Mouse (Mus musculus) erythroblast, adult 5-6 weeks (primary cell): ENCODE results near the gene Rrp8. TPM values are rescaled to one million over a fixed set of nuclear protein-coding genes. Genes with fewer than 3 reads are reported as not detected.
A peak's percentile ranks its signal among the peaks of the same experiment; 100 is the strongest.
"Not testable (repeated sequence)": the region's sequence is repeated elsewhere in the genome, so short reads cannot be mapped to it uniquely, and the experiment has no call there.

Experiments
- ATAC-seq: replicated peaks from 2 replicates; pipeline ENCODE4 v1.8.0; 2016; ENCODE audit warnings: moderate number of reproducible peaks, mild to moderate bottlenecking, moderate TSS enrichment, inconsistent platforms; ENCODE audit not compliant: poor library complexity, low FRiP score, severe bottlenecking
- total RNA-seq, 2 experiments: library from RNA; stranded (forward) in 1 of 2; stranded (reverse) in 1 of 2; fragments of 150-400 nt in 1 of 2; fragments of 200-764, 138-1000 nt in 1 of 2; gene quantifications; 2 replicates each; pipeline versions ENCODE4 v1.2.3 to v1.2.4; 2015 to 2017; ENCODE audit warnings: low replicate concordance in 2 of 2

Rrp8 gene
- total RNA-seq, 2 experiments from 2014 or later, result 7.3 to 26.3 TPM

DNA sequence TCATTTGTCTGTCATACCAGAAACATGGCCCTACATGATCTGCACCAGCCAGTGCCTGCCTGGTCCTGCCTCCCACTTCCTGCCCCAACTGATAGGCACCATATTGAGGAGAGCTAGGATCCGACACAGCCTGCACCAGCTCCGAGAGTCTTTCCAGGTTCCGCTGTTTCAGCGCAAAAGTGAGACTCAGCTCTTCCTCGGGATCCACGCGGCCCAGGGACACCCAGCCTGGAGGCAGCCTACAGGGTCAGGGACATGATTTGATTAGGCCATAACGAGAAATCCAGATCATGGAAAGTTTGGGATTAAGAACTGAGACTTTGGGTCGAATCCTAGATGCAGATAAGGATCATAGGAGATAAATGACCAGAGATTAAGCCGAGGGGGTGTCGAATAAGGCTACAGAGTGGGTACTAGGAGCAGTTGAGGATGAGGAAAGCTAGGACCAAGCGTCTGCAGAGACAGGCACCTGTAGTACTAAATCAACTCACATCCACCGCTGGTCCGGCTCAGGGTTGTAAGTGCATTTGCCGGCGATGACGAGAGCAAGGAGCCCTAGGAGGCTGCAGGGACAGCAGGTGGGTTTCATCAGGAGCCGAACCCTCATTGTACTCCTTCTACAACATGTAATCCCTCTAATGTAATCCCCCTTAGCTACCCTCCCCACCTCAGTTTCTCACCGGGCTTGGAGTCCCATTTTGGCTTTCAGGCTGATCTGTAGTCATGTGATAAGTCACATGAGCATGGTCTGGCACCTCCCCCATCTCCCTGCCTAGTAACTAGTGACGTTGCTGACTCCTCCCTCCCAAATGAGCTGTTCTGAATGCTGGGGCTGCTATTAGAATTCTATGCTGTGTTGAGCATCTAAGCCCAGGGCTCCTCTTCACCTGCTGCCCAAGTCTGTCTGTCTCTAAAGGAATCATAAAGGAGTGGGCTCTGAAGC lies 14.6 kb upstream of the Rrp8 start, which contains the start of gene Tpp1:
Gene Tpp1, minus strand, starts transcription at position 745 of the 943 bp plus-strand sequence.
- ATAC-seq, result peak; percentile 96

DNA sequence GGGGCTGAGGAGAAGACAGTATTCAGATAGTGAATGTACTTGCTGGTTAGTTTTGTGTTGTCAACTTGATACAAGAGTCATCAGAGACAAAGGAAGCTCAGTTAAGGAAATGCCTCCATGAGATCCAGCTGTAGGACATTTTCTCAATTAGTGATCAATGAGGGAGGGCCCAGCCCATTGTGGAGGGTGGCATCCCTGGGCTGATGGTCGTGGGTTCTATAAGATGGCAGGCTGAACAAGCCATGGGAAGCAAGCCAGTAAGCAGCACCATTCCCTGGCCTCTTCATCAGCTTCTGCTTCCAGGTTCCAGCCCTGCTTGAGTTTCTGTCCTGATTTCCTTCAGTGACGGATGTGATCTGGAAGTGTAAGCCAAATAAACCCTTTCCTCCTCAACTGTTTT lies 10.6 kb upstream of the Rrp8 start:
- ATAC-seq, result no peak

DNA sequence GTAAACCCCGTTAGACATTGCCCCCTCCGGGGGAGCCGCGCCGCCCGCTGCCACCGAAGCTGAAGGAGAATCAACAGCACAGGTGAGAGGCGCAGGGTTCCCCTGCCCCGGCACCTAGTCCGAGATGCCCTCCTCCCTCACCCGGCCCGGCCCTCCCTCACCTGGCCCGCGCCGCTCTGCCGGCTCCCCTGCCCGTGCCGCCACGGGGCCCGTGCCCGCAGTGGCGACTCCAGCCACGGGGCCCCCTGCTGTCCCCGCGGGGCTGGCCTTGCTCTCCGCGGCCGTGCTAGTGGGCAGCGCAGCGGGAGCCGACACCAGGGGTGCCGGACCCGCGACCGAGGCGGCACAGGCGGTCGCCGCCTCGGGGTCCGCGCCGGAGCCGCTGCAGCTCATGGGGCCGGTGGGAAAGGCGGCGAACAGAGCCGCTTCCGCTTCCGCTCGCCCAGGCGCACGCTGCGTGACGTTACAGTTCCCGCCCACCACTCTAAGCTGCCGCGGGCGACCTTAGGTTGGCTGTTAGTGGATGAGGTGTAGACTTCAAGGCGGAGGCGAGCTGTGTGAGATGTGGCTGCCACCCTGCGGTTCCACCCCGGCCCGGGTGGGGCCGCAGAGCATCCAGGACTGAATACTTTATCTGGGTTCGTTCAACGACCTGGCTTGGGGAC lies 6.9 kb upstream of the Rrp8 start, which contains the start of gene Taf10:
Gene Taf10, minus strand, starts transcription at position 436 of the 665 bp plus-strand sequence.
- peak; percentile 98 for ATAC-seq

DNA sequence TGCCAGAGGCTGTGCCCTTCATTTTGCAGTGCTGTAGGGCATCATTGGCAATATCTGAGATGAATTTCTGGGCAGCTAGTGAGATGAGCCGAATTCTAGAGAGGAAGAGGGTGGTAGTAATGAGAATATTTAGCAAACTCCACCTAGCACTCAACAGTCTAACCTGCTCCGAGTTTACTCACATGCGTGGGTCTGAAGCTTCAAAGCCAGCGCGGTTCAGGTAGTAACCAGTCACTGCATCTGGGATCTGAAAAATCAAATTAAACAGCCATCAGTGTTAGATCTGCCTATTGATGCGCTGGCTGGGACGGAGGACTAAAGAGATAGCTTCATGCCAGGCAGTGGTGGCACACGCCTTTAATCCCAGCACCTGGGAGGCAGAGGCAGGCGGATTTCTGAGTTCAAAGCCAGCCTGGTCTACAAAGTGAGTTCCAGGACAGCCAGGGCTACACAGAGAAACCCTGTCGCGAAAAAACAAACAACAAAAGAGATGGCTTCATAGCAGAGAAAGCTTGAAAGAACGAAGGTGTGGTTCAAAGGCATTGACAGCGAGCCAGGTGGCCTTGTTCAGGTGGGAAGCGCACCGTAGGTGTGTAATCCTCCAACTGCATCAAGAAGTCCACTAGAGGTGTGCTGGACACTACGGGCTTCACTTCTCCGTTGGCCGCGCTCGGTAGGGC lies 6.2 kb upstream of the Rrp8 start:
- ATAC-seq, result not testable (repeated sequence)

DNA sequence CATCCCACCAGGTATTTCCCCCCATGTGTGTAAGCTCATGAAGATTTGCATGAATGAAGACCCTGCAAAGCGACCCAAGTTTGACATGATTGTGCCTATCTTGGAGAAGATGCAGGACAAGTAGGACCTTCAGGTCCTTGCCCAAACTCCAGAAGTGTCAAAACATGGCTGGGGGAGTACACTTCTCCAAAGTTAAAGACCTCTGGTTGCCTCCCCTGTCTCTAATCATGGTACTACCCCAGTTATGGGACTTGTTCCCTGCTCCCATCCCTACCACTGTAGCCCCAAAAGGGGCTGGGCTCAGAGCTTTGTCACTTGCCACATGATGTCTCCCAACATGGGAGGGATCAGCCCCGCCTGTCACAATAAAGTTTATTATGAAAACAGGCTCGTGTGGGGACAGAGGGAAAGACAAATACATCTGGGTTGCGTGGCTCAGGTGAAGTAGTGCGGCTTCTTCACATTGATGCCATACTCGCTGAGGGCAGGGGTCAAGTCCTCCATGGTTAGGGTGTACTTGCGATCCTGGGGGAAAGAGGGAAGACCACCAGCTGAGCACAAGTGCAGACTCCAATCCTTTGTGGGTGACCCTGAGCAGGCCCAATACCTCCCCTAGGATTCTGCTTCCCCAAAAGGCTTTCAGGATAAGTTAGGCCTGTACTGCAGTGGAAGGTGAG lies 5.5 kb upstream of the Rrp8 start:
- not testable (repeated sequence) for ATAC-seq

DNA sequence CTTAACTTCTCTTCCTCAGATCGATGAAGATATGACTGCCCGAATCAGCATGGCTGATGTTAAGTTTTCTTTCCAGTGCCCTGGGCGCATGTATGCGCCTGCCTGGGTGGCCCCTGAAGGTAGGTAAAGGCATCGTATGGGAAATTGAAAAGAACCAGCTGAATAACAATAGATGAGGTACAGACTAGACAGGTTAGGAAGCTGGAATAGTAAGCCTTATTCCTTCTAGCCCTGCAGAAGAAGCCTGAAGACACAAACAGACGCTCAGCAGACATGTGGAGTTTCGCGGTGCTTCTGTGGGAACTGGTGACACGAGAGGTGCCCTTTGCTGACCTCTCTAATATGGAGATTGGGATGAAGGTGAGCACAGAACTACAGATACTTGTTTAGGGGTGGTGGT lies 4.8 kb upstream of the Rrp8 start:
- no peak for ATAC-seq

DNA sequence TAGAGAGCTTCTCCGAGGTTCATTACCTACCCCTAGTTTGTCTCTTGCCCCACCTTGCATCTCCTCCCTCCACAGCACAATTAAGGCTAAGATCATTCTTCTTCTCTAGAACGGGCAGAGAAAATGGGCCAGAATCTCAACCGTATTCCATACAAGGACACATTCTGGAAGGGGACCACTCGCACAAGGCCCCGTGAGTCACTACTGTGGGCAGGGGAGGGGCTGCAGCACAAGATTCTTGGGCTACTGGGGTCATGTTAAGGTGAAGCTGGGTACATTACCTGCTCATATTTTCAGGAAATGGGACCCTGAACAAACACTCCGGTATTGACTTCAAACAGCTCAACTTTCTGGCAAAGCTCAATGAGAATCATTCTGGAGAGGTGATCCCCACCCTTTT lies 3.7 kb upstream of the Rrp8 start:
- no peak for ATAC-seq

DNA sequence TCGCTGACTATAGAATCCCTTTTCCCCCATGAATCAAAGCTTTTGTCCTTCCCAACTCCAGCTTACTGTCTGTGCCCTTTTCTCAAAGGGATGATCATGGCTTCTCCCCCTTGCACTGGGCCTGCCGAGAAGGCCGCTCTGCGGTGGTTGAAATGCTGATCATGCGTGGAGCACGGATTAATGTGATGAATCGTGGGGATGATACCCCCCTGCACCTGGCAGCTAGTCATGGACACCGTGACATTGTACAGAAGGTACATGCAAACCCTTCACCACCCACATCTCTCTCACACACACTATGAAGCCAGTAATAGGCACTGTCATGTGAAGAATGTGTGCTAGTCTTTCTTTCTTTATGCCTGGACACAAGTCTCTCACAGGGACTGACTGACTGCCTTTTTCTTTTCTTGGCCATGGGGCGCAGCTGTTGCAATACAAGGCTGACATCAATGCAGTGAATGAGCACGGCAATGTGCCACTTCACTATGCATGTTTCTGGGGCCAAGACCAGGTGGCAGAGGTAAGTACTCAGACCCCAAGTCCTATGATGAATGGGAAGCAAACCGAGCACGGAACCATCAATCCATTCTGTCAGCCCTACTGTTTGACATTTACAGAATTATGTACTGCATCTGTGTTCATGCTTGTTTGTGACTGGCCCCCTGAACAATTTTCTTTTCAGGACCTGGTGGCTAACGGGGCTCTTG lies 3.1 kb upstream of the Rrp8 start:
- ATAC-seq, result no peak

DNA sequence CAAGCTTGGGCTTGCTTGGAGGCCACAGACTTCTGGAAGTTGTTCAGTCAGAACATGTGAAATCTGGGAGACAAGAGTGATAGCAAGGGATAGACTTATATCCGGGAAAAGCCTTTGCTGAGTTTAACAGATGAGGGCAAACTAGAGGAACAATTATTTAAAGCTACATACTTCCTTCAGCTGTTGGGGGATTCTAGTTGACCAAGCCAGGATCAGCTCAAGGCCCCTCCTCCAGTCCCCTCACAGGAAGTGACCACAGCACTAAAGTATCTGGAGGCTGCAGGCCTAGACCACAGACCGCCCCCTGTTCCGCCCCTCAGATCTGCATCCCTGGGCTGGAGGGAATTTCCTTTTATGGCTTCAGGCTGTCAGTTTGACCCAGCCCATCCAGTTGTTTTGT lies 1.8 kb upstream of the Rrp8 start:
- no peak for ATAC-seq

DNA sequence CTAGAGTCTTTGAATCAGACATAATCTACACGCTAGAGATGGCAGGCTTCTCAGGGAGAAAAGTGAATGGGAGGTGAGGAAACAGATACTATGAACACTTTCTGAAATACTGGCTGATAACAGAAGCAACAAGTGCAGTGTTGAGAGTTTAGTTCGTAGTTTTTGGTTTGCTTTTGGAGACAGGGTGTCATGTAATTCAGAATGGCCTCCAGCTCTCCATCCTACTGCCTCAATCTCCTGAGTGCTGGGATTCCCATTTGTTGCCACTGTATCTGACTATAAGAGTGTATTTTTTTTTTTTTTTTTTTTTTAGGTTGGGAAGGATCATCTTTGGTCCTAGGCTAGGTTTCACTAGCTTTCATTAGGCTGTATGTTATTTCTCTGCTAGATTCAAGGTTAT lies 1.1 kb upstream of the Rrp8 start:
- no peak for ATAC-seq

DNA sequence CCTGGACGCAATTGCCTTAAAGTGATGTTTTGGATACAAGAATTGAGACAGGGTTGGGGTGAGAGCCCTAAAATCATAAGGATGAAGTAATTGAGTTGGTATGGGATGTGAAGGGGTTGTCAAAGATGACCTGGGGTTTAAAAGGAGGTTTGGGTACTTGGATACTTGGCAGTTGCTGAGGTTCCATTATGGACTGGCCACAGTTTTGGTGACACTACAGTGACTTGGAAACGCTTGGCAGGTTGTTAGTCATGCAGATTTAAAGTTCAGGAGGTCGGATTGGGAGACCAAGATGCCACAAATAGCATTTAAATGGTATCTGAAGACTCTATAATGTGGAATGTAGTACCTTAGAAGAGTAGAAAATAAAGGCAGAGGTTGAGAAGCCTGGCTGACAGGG lies 463 bp upstream of the Rrp8 start:
- no peak for ATAC-seq

DNA sequence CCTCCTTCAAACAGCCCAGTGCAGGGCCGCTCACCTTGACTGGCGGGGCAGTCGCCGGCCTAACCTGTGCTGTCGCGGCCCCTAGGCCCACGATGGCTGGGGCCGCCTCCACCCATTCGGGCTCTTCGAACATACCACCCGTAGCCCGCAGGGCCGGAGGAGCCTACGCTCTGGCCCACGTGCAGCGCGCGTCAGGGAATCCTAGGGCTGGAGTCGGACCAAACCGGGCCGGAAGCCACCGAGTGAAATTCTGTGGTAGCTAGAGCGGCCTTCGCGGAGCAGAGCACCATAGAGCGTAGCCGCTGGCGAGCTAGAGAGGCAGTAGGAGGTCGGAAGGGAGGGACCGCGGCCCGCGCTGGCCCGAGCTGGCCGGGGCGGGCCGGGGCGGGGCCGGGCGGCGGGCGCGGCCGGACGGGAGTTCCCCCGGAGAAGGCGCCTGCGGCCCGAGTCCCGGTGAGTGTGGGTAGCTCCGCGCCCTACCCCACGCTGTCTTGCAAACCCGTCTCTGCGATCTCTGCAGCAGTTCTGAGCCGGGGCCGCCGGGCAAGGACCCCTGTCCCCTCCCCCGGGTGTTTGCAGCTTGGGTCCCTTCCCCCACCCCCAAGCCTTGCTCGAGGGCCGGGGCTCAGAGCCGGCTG lies 802 bp downstream of the Rrp8 start, which contains the start of gene Ilk:
Gene Ilk, plus strand, starts transcription at position 329 of the 638 bp plus-strand sequence.
- ATAC-seq, result peak; percentile 92

DNA sequence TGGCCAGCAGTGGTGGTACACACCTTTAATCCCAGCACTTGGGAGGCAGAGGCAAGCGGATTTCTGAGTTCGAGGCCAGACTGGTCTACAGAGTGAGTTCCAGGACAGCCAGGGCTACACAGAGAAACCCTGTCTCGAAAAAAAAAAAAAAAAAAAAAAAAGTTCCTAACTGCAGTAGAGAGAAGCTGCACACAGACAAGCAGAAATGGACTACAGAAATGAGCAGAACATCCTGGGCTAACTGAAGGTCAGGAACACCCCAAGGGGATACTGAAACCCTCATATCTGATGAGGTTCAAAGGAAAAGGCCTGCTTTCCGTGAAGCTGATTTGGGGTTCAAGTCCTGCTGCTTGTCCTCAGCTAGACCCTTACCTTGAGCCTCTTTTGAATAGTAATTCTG lies 1.7 kb downstream of the Rrp8 start:
- ATAC-seq, result not testable (repeated sequence)

DNA sequence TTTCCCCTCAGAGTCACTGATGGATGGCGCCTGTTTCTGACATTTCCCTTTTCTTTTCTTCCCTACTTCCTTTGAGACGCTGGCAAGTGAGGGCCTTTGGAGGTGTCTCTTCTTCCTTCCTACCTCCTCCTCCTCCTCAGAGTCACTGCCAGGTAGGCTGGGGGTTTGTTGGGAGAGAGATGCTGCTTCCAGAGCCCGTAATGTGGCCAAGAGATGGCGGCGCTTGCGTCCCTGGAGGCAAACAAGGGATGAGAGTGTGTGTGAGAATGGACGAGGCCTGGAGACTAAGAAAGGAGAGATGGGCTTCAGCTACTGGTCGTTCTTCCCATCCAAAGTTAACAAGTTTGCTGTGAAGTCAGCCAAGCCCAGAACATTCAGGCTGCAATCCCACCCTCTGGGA lies 2.4 kb downstream of the Rrp8 start:
- no peak for ATAC-seq

DNA sequence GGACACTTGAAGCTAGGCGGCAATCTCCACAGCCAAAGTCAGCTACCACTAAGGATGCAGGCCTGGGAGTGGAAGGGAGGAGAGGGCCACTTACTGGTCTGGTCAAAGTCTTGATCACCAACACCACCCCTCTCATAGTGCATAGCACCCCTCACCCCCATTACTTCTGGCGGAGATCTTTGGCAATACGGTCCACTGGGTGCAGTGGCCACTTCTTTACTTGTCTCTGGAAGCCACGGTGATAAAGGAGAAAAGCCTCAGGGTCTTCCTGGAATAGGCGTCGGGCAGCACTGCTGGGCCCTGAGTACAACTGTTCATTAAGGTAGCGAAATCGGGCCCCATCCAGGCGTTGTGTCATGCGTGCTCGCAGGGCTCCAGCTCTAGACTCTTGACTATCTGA lies 3.3 kb downstream of the Rrp8 start:
- no peak for ATAC-seq

DNA sequence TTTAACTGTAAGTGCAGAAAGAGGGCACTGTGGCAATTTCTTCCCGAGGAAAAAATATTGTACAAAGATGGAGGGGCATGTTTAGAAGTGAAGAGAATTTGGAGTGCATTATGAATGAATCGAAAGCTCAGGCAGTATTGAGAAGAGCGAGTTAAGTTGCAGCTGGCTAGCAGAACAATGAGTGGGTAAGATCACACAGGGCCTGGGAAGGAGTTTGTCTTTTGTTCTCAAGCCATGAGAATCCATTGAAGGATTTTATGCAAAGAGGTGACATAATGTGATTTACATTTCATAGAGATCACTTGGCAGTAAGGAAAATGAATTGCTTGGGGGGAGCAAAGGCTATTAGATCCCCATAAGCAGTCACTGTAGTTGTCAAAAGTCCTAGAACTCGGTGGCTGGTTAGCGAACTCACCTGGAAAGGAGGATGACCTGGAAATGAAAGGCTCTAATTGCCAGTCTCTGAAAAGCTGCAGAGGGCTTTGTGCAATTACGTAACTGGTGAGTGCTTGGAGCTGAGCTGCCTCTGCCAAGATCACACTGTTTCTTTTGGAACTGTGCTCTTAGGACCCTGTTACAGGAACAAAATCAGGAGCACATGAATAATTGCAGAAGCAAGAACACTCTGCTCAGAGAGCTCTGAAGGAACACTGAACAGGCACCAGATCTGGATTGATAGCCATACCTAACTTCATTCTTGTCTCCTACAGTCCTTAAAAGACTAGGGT lies 8.3 kb downstream of the Rrp8 start:
- no peak for ATAC-seq

DNA sequence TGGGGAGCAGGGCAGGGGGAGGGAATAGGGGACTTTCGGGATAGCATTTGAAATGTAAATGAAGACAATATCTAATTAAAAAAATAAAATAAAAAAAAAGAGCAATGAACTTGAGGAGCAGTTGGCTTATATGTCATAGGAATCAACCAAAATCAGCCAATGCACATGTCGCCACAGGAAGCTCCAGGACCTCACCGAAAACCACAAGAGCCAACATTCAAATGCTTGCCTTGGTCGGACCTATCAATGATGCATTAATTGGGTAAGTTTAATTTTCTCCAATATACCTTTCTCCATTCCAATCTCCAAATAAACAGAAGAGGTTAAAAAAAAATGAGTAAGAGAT lies 10.2 kb downstream of the Rrp8 start:
- ATAC-seq, result no peak
